Mouse (Mus musculus) spleen, adult 10 weeks (tissue): ENCODE data around the gene Ces1c. TPM values are rescaled to one million over a fixed set of nuclear protein-coding genes. Genes with fewer than 3 reads are reported as not detected.

Source experiments
- polyA plus RNA-seq: library from polyadenylated mRNA; stranded (reverse); fragments of 350-450 nt; fragmentation: Illumina TruSeq; extraction: RNeasy Lipid Tissue Mini Kit (QIAGEN cat#74804); gene quantifications from one replicate; pipeline ENCODE4 v1.2.3, GENCODE M21; 2015; ENCODE audit warnings: low replicate concordance; ENCODE audit not compliant: insufficient read depth

Gene Ces1c
- not detected for polyA plus RNA-seq

DNA sequence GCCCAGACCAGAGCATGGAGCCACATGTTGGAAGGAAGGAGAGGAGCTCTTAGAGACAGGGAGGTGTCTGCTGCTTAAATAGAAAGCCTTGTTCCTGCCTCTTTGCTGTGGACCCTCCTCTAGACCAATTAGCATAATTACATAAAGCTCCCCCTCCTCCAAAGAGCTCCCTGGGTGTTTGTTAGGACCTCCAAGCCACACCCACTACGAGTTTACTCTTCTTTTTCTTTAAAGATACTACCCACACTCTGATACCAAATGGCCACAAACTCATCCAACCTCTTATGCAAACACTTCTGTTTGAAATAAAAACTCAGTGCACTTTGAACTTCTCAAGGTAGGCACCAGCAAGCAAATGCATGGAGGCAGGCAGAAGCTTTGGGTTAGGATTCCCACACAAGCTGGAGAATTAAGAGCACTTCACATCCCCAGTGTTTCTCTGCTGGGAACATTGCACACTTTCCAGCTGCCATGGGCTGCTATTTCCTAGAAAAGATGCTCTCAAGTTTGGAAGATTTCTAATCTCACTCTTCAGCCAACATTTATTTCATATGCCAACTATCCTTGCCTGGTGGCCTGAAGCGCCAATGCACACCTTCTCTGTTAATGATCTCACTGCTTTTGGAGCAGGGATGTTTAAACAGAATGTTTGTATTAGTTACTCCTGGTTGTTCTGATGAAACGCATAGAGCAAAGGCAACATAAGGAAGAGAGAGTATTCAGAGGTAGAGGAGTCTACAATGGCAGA lies at the start of gene Ces1c:
Gene Ces1c, minus strand, starts transcription at position 51 of the 748 bp plus-strand sequence.

DNA sequence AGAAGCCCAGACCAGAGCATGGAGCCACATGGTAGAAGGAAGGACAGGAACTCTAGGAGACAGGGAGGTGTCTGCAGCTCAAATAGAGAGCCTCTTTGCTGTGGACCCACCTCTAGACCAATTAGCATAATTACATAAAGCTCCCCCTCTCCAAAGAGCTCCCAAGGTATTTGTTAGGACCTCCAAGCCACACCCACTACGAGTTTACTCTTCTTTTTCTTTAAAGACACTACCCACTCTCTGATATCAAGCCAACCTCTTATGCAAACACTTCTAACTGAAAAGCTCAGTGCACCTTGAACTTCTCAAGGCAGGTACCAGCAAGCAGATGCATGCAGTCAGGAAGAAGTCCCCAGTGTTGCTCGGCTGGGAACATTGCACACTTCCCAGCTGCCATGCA lies 51.2 kb downstream of the Ces1c start, which contains the start of gene Ces1b:
Gene Ces1b, minus strand, starts transcription at position 131 of the 400 bp plus-strand sequence.

Other genes starting within 250 kb of the Ces1c start
- 0.83 TPM for gene Capns2, start 229.9 kb downstream of the Ces1c start, polyA plus RNA-seq
- gene Slc6a2, start 171.2 kb downstream of the Ces1c start, polyA plus RNA-seq, result not detected
- not detected for gene Ces1a, start 83.1 kb downstream of the Ces1c start, polyA plus RNA-seq
- gene Ces1b, start 51.3 kb downstream of the Ces1c start, polyA plus RNA-seq, result not detected
- 1.5 TPM for gene Ces1d, start 66.6 kb upstream of the Ces1c start, polyA plus RNA-seq
- gene Ces1e, start 98.3 kb upstream of the Ces1c start, polyA plus RNA-seq, result not detected
- gene Ces1f, start 148.5 kb upstream of the Ces1c start, polyA plus RNA-seq, result 0.28 TPM
- gene Ces1g, start 206.0 kb upstream of the Ces1c start, polyA plus RNA-seq, result not detected
- gene Ces1h, start 248.4 kb upstream of the Ces1c start, polyA plus RNA-seq, result not detected